Mouse (Mus musculus): ENCODE data around the gene Arhgef6. TPM values are rescaled to one million over a fixed set of nuclear protein-coding genes. Genes with fewer than 3 reads are reported as not detected.

Arhgef6 gene
- polyA plus RNA-seq, 1 experiment from 2014 or later: 6.6 TPM

- Histone ChIP-seq H3K27ac (replicated peaks) (no peak overlapping the region), H3K4me3 (no peak overlapping the region), H3K9ac (replicated peaks) (no peak overlapping the region), H3K9me3 (no peaks in the 10 kb centered on the region), H3K36me3 (no peaks in the 10 kb centered on the region), H3K4me1 (no peaks in the 10 kb centered on the region), H3K27me3 (no peaks in the 10 kb centered on the region), H3K4me2 (replicated peaks) (no peak overlapping the region)
- no peak for ATAC-seq (ENCODE audit: low FRiP score, low read depth)
- 90% methylated on average over 6 of the region's 6 CpGs for WGBS
Measured at GRCm38 (mm10) chrX:57335313-57335712, 3.2 kb downstream of the Arhgef6 start.

DNA sequence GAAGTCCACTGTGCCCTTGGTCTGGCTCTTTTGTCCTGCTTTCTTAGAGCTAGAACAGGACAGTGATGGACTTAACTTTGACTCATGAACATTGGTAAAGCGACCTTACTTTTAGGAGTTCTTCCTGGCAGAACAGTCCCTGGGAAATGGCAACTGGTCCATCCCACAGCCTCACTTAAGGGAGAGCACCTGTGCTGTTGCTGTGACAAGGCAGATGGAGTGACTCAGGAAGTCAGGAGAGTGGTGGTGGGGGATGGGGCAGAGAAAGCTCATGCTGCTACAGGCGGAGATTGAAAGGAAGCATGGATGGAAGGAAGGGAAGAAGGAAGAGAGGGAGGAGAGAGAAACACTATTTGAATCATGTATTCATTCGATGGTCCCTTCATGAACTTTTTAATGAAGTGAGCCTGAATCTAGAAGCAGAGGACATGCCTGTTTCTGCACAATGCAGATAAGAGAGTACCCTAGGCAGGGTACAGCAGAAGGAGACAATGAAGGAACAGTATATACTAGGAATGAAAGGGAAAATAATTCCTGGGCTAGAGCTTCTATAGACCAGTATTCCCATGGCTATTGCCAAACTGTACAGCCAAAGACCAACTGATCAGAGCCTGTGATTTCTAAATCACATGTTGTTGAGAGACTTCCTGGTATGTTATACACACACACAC lies 10.7 kb downstream of the Arhgef6 start:
- Histone ChIP-seq H3K27me3 (no peaks in the 10 kb centered on the region), H3K4me3 (no peak overlapping the region), H3K9ac (replicated peaks) (no peak overlapping the region), H3K36me3 (no peaks in the 10 kb centered on the region), H3K27ac (replicated peaks) (no peak overlapping the region), H3K4me2 (replicated peaks) (no peak overlapping the region), H3K9me3 (no peaks in the 10 kb centered on the region), H3K4me1 (no peaks in the 10 kb centered on the region)
- ATAC-seq (ENCODE audit: low FRiP score, low read depth): no peak
- WGBS: 74% methylated on average over 3 of the region's 3 CpGs

DNA sequence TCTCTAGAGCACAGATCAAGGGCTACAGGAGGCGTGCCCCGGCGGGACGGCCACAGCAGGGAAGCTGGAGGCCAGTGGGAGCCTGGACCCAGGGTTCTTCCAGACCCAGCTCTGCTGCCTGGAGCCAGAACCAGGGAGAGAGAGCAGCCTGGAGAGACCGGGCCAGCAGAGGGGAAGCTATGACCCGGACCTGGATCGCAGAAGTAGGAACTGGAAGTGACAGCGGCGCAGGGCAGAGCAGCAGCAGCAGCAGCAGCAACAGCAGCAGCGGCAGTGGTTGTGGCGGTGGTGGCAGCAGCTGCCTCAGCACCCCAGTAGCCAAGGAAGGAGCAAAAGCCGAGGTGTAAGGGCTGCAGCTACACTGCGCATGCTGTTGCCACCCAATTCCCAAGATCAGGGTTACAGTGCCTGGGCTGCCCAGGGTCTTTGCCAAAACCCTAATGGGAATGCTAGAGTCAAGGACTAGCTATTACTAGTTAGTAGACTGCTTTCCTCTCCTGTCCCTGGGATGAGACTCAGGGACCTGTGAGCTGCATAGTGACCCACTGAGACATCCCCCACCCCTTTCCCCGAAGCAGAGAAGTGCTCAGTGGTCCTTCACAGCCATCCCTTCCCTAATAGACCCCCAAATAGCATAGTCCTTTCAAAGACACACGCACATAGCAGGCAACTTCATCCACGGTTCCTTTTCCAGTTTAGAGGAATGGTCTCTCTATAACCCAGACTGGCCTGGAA lies 11.9 kb downstream of the Arhgef6 start:
- Histone ChIP-seq H3K4me1 (no peaks in the 10 kb centered on the region), H3K4me3 (peak overlapping the region; percentile 46), H3K9ac (replicated peaks) (peak overlapping the region; percentile 46; the same call in 1 of the 2 replicates), H3K36me3 (no peaks in the 10 kb centered on the region), H3K9me3 (no peaks in the 10 kb centered on the region), H3K27ac (replicated peaks) (no peak overlapping the region), H3K27me3 (no peaks in the 10 kb centered on the region), H3K4me2 (replicated peaks) (peak overlapping the region; percentile 73)
- peak; percentile 54 for ATAC-seq (ENCODE audit: low FRiP score, low read depth)
- WGBS: 29% methylated on average over 16 of the region's 16 CpGs

- Histone ChIP-seq H3K4me1 (no peaks in the 10 kb centered on the region), H3K9ac (replicated peaks) (peak overlapping the region; percentile 46; the same call in 1 of the 2 replicates), H3K36me3 (no peaks in the 10 kb centered on the region), H3K9me3 (no peaks in the 10 kb centered on the region), H3K27me3 (no peaks in the 10 kb centered on the region), H3K4me2 (replicated peaks) (peak overlapping the region; percentile 73), H3K4me3 (peak overlapping the region; percentile 46), H3K27ac (replicated peaks) (no peak overlapping the region)
- 26% methylated on average over 26 of the region's 29 CpGs for WGBS
- ATAC-seq (ENCODE audit: low FRiP score, low read depth): peak; percentile 86
Measured at GRCm38 (mm10) chrX:57325861-57326461, 12.6 kb downstream of the Arhgef6 start.

- no peaks in the 10 kb centered on the region for H3K4me1 ChIP-seq
- H3K4me2 ChIP-seq (replicated peaks): no peak overlapping the region
- H3K27ac ChIP-seq (replicated peaks): no peak overlapping the region
- H3K4me3 ChIP-seq: no peak overlapping the region
- WGBS: 77% methylated on average over 6 of the region's 6 CpGs
- H3K27me3 ChIP-seq: no peaks in the 10 kb centered on the region
- no peak overlapping the region for H3K9ac ChIP-seq (replicated peaks)
- H3K36me3 ChIP-seq: no peaks in the 10 kb centered on the region
- ATAC-seq (ENCODE audit: low FRiP score, low read depth): no peak
- no peaks in the 10 kb centered on the region for H3K9me3 ChIP-seq
Measured at GRCm38 (mm10) chrX:57324891-57325290, 13.6 kb downstream of the Arhgef6 start.

GRCm38 (mm10) chrX:57312066-57312465 lies 26.5 kb downstream of the Arhgef6 start:
- Histone ChIP-seq H3K4me1 (no peaks in the 10 kb centered on the region), H3K9ac (replicated peaks) (no peak overlapping the region), H3K4me3 (no peak overlapping the region), H3K27ac (replicated peaks) (no peak overlapping the region), H3K9me3 (no peaks in the 10 kb centered on the region), H3K27me3 (no peaks in the 10 kb centered on the region), H3K4me2 (replicated peaks) (no peak overlapping the region), H3K36me3 (no peaks in the 10 kb centered on the region)
- 76% methylated on average over 5 of the region's 5 CpGs for WGBS
- no peak for ATAC-seq (ENCODE audit: low FRiP score, low read depth)

DNA sequence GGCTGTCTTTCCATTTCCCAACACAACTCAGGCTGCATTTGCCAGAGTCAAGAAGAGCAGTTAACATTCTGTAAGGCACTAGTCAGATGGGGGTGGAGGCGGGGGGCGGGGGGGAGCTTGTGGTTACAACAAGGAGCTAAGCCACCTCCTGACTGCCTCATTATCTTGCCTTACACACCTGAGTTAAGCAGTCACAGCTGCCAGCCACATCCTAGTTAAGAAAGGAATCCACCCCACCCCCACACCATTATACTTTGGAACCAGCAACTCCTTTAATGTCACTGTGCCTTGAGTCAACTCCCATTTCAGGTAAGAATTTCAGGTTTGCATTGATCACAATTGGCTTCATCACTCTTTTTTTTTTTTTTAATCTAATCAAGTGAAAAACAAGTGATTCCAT lies 28.5 kb downstream of the Arhgef6 start:
- H3K4me3 ChIP-seq: no peak overlapping the region
- no peaks in the 10 kb centered on the region for H3K9me3 ChIP-seq
- H3K4me1 ChIP-seq: no peaks in the 10 kb centered on the region
- H3K4me2 ChIP-seq (replicated peaks): no peak overlapping the region
- WGBS: 50% methylated on average over 2 of the region's 2 CpGs
- H3K36me3 ChIP-seq: no peaks in the 10 kb centered on the region
- H3K27me3 ChIP-seq: no peaks in the 10 kb centered on the region
- H3K27ac ChIP-seq (replicated peaks): no peak overlapping the region
- no peak overlapping the region for H3K9ac ChIP-seq (replicated peaks)
- ATAC-seq (ENCODE audit: low FRiP score, low read depth): no peak

DNA sequence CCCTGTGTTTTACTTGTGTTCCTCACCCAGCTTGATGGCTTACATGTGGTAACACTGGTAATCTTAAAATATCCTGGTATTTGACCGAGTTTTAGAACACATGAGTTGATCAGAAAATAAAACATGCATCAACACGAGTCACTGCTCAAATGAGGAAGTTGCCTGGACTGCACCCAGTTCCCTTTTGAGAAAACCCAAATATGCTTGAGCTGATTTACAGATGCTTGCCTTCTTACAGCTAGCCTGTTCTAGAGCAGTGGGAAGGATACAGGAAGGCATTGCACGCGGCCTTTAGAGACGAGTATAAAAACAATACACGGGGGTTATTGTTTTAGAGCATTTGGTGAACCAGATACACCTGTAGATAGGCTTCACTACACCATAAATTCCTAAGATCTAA lies 31.8 kb downstream of the Arhgef6 start:
- Histone ChIP-seq H3K27me3 (no peaks in the 10 kb centered on the region), H3K27ac (replicated peaks) (no peak overlapping the region), H3K4me3 (no peak overlapping the region), H3K36me3 (no peaks in the 10 kb centered on the region), H3K9me3 (no peaks in the 10 kb centered on the region), H3K4me2 (replicated peaks) (no peak overlapping the region), H3K4me1 (no peaks in the 10 kb centered on the region), H3K9ac (replicated peaks) (no peak overlapping the region)
- WGBS: 79% methylated on average over 6 of the region's 6 CpGs
- ATAC-seq (ENCODE audit: low FRiP score, low read depth): no peak

GRCm38 (mm10) chrX:57304784-57305287 lies 33.7 kb downstream of the Arhgef6 start:
- no peak overlapping the region for H3K4me2 ChIP-seq (replicated peaks)
- H3K9ac ChIP-seq (replicated peaks): no peak overlapping the region
- H3K9me3 ChIP-seq: no peaks in the 10 kb centered on the region
- H3K27me3 ChIP-seq: no peaks in the 10 kb centered on the region
- H3K36me3 ChIP-seq: no peaks in the 10 kb centered on the region
- H3K27ac ChIP-seq (replicated peaks): no peak overlapping the region
- H3K4me3 ChIP-seq: no peak overlapping the region
- 78% methylated on average over 3 of the region's 3 CpGs for WGBS
- H3K4me1 ChIP-seq: no peaks in the 10 kb centered on the region
- no peak for ATAC-seq (ENCODE audit: low FRiP score, low read depth)

DNA sequence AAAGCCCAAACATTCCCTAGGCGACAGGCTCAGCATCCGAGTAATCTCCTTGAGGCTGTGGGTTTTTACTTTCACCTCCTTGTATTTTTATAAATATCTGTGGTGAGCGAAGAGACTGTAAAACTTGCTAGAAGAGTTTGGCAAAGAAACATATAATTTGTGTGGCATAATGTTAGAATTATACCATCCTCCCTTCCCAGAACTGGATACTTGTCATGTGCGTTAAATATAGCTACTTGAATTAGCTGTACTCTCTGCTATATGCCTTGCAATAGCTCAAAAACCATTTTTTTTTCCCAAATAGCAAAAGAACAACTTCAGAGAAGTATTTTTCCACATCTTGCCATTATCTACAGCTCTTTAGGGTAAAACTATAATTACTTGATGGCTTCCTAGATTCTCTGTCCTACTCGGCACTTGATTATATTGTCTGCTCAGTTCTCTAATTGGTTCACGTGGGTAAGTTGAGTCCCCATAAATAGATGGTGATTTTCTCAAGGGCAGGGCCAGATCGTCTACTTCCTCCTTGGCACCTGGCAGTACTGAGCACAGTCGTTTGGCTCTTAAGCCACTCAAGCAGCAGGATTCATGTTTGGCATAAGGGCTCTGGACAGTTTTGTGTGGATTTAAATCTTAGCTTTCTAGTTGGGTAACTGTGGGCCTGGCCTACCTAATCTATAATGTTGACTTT lies 35.2 kb downstream of the Arhgef6 start:
- Histone ChIP-seq H3K4me3 (no peak overlapping the region), H3K4me1 (no peaks in the 10 kb centered on the region), H3K27me3 (no peaks in the 10 kb centered on the region), H3K4me2 (replicated peaks) (no peak overlapping the region), H3K9ac (replicated peaks) (no peak overlapping the region), H3K27ac (replicated peaks) (no peak overlapping the region), H3K9me3 (no peaks in the 10 kb centered on the region), H3K36me3 (no peaks in the 10 kb centered on the region)
- 78% methylated on average over 8 of the region's 8 CpGs for whole genome bisulfite sequencing
- no peak for ATAC-seq (ENCODE audit: low FRiP score, low read depth)

- no peak overlapping the region for H3K4me2 ChIP-seq (replicated peaks)
- H3K4me3 ChIP-seq: no peak overlapping the region
- H3K27ac ChIP-seq (replicated peaks): no peak overlapping the region
- no peak for ATAC-seq (ENCODE audit: low FRiP score, low read depth)
- H3K9me3 ChIP-seq: no peaks in the 10 kb centered on the region
- no peak overlapping the region for H3K9ac ChIP-seq (replicated peaks)
- WGBS: 67% methylated on average over 7 of the region's 7 CpGs
- H3K27me3 ChIP-seq: no peaks in the 10 kb centered on the region
- no peaks in the 10 kb centered on the region for H3K36me3 ChIP-seq
- H3K4me1 ChIP-seq: no peaks in the 10 kb centered on the region
Measured at GRCm38 (mm10) chrX:57298946-57299345, 39.6 kb downstream of the Arhgef6 start.

GRCm38 (mm10) chrX:57288458-57288857 lies 50.1 kb downstream of the Arhgef6 start:
- 75% methylated on average over 3 of the region's 3 CpGs for WGBS
- H3K4me1 ChIP-seq: no peaks in the 10 kb centered on the region
- no peak overlapping the region for H3K9ac ChIP-seq (replicated peaks)
- H3K36me3 ChIP-seq: no peaks in the 10 kb centered on the region
- no peak overlapping the region for H3K4me3 ChIP-seq
- H3K27me3 ChIP-seq: no peaks in the 10 kb centered on the region
- no peak overlapping the region for H3K27ac ChIP-seq (replicated peaks)
- no peak for ATAC-seq (ENCODE audit: low FRiP score, low read depth)
- no peak overlapping the region for H3K4me2 ChIP-seq (replicated peaks)
- no peaks in the 10 kb centered on the region for H3K9me3 ChIP-seq

Data from midbrain, embryonic 12.5 days (tissue).